ENCODE assay signal across 15 mouse cellular contexts in the genomic region with DNA sequence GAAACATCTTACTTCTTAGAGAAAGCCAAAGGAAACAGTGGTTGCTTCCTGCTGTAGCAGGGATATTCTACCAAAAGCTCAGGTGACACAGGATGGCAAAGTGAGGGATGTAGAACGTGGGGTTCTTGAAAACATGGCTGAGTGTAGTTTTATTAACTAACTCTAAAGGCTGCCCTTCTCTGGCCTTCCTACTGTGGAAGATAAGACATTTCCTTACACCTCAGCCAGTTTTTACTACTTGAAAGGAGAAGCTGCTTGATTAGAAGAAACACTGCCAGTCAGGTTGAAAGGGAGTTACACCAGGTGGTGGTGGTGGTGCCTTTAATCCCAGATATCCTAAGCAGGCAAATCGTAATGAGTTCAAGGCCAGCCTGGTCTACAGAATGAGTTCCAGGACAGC.
"Had no signal": no experiment of that assay in that cellular context is flagged by ENCODE, and none has a peak within 500 bp of the region (broad histone marks: within the 10 kb centered on the region; RNA-seq: fewer than 3 reads in every experiment).

No protein-coding gene starts in this region.

- H3K4me1 ChIP-seq: midbrain, embryonic 13.5 days; neural tube, embryonic 12.5 days; stomach, embryonic 15.5 days had no signal

- H3K27ac ChIP-seq: lung, embryonic 15.5 days; macrophage; midbrain, embryonic 13.5 days; midbrain, embryonic 15.5 days; neural tube, embryonic 12.5 days; stomach, embryonic 15.5 days; stomach, postnatal 0 days had no signal

- H3K4me3 ChIP-seq: lung, embryonic 15.5 days; megakaryocyte, embryonic 14.5 days; midbrain, embryonic 13.5 days; midbrain, embryonic 15.5 days; neural tube, embryonic 12.5 days; stomach, embryonic 15.5 days had no signal

- DNase-seq: lung, adult 2 months; lung, postnatal 14 days; lung, postnatal 36 days; right cerebral cortex, postnatal 14 days; thymus, adult 2 months; thymus, postnatal 25 days; thymus, postnatal 4 days had no signal
